Mouse (Mus musculus) cerebellum, adult 2 months (tissue): ENCODE measurements around the gene Ap5z1. TPM values are rescaled to one million over a fixed set of nuclear protein-coding genes. Genes with fewer than 3 reads are reported as not detected.

Source experiments
- DNase-seq, 2 experiments: peaks; one replicate each; pipeline ENCODE4 v3.0.0; 2021
- H3K27ac ChIP-seq: fragments of 200-500 bp; 2 replicates; pipeline ENCODE4 v1.5.1; 2012; ENCODE audit warnings: low read length, control low read depth, inconsistent platforms; ENCODE audit not compliant: insufficient read depth
- H3K27me3 ChIP-seq: fragments of 200-500 bp; 2 replicates; pipeline ENCODE4 v1.6.1; 2012; ENCODE audit warnings: inconsistent platforms, mild to moderate bottlenecking, low read length, moderate library complexity; ENCODE audit not compliant: control insufficient read depth, insufficient read depth
- H3K4me1 ChIP-seq: fragments of 200-500 bp; 2 replicates; pipeline ENCODE4 v1.6.1; 2011; ENCODE audit warnings: low read length; ENCODE audit not compliant: control insufficient read depth, insufficient read depth
- H3K4me3 ChIP-seq: fragments of 200-500 bp; replicated peaks from 2 replicates; pipeline ENCODE3; 2011; ENCODE audit warnings: mild to moderate bottlenecking, low read depth, low read length, control low read depth; ENCODE audit not compliant: insufficient read depth
- CTCF ChIP-seq: fragments of 200-500 bp; IDR thresholded peaks from 2 replicates; pipeline ENCODE4 v1.5.1; 2011; ENCODE audit warnings: low read depth, mild to moderate bottlenecking, control low read depth, low read length, moderate library complexity, borderline replicate concordance; ENCODE audit not compliant: insufficient read depth
- POLR2A ChIP-seq: fragments of 200-500 bp; IDR thresholded peaks from 2 replicates; pipeline ENCODE4 v1.6.1; 2011; ENCODE audit warnings: low read length, control low read depth, borderline replicate concordance; ENCODE audit not compliant: insufficient read depth
- WGBS: fragments of 180-500 bp; shearing (Covaris S2); methylation state at CpG from one replicate; pipeline ENCODE4 v1.1.7; 2018; 5-methylcytosine and 5-hydroxymethylcytosine counted together
- polyA plus RNA-seq: library from polyadenylated mRNA; depleted of rRNA; stranded (reverse); fragments of >200 nt; gene quantifications from 2 replicates; pipeline ENCODE4 v1.2.3, GENCODE M21; 2012

Gene Ap5z1
- polyA plus RNA-seq, 1 experiment, result 30.3 TPM

- TF ChIP-seq CTCF, result peak; percentile 65
- TF ChIP-seq POLR2A, result no peak
- no peak for DNase-seq
- Histone ChIP-seq H3K4me3 (no peak overlapping the region), H3K27ac (no peak overlapping the region), H3K4me1 (peaks cover under 1% of the 10 kb centered on the region; the same call in 1 of the 2 replicates), H3K27me3 (no peaks in the 10 kb centered on the region)
- 60% methylated on average over 2 of the region's 2 CpGs for WGBS
Observed at GRCm38 (mm10) chr5:142482512-142482911, 18.8 kb downstream of the Ap5z1 start.

DNA sequence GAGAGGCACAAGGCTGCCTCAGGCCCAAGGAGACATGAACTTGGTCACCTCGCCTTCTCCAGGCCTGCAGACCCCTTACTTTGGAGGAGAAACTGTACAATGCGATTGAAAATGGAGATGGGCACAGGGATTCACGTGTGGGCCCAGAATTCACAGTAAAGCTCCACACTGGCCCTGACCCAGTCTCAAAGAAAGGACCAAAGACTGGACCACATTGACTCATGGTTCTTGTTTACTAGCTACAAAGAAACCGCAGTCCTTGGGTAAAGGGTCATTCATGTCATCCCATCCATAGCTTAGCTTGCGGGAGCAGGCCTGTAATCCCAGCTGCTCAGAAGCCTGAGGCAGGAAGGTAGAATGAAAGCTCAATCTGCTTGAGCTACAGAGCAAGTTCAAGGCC lies 19.8 kb downstream of the Ap5z1 start:
- H3K27me3 ChIP-seq, result no peaks in the 10 kb centered on the region
- H3K4me1 ChIP-seq, result no peaks in the 10 kb centered on the region
- no peak for DNase-seq
- 89% methylated on average over 5 of the region's 5 CpGs for WGBS
- no peak for TF ChIP-seq CTCF
- H3K4me3 ChIP-seq, result no peak overlapping the region
- H3K27ac ChIP-seq, result no peak overlapping the region

DNA sequence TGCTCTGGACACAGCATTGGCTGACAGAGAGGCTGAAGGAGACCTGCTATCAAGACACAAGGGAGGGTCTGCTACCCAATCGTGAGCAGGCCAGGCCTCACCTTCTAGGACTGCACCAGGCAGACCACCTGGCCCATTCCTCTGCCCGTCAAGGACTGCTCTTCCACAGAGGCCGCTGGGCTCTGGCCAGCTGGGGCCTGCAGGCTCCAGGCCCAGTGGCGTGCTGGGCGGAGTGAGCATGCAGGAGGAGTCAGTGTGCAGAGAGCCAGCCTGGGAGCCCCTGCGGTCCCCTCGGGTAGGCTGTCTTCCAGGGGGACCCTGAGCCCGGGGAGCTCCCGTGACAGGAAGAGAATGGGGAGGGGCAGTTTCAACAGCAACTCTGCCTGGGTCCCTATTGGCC lies 22.9 kb downstream of the Ap5z1 start:
- Histone ChIP-seq H3K27me3 (no peaks in the 10 kb centered on the region), H3K27ac (no peak overlapping the region), H3K4me3 (no peak overlapping the region), H3K4me1 (no peaks in the 10 kb centered on the region)
- DNase-seq, result no peak
- TF ChIP-seq CTCF, result no peak
- no peak for TF ChIP-seq POLR2A
- WGBS, result 24% methylated on average over 9 of the region's 9 CpGs

GRCm38 (mm10) chr5:142489955-142490707 lies 26.4 kb downstream of the Ap5z1 start:
- Histone ChIP-seq H3K27me3 (no peaks in the 10 kb centered on the region), H3K27ac (no peak overlapping the region), H3K4me1 (peaks cover 12% of the 10 kb centered on the region), H3K4me3 (no peak overlapping the region)
- no peak for TF ChIP-seq POLR2A
- TF ChIP-seq CTCF, result no peak
- DNase-seq, result no peak
- 70% methylated on average over 9 of the region's 9 CpGs for WGBS

- Histone ChIP-seq H3K4me1 (peaks cover 15% of the 10 kb centered on the region), H3K4me3 (no peak overlapping the region), H3K27ac (no peak overlapping the region), H3K27me3 (no peaks in the 10 kb centered on the region)
- 88% methylated on average over 3 of the region's 3 CpGs for WGBS
- no peak for DNase-seq
- TF ChIP-seq CTCF (no peak), POLR2A (no peak)
Observed at GRCm38 (mm10) chr5:142493307-142493706, 29.6 kb downstream of the Ap5z1 start.

DNA sequence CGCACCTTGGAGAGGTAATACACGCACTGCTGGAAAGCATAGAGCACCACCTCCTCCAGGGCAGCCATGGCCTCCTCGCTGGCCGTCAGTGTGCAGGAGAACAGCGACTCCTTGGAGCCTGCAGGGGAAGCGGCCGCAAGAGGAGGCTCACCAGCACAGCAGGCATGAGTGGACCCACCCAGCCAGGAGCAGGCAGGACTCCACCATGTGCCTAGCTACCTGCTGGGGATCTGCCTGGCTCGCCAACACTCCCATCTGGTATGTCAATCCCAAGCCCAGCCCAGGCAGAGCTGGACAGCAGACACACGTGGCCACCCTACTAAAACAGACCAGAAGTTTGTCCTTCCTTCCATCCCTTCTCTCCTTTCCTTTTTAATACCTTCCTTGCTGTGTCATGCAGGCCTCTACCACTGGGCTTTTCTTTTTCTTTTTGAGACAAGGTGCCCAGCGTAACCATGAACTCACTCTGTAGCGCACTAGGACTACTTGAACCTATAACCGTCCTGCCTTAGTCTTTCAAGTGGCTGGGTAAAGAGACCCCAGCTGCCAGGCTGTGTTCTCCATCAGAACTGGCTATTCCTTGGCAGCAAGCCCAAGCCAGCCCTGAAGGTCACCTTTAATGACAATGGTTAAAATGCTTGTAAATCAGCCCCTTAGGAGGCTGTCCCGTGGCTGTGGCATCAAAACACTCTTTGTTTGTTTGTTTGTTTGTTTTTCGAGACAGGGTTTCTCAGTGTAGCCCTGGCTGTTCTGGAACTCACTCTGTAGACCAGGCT lies 31.8 kb downstream of the Ap5z1 start:
- H3K4me3 ChIP-seq, result no peak overlapping the region

GRCm38 (mm10) chr5:142498964-142499363 lies 35.2 kb downstream of the Ap5z1 start:
- Histone ChIP-seq H3K4me3 (no peak overlapping the region), H3K27ac (no peak overlapping the region), H3K27me3 (no peaks in the 10 kb centered on the region), H3K4me1 (peaks cover 19% of the 10 kb centered on the region)
- 56% methylated on average over 3 of the region's 3 CpGs for WGBS
- TF ChIP-seq POLR2A, result no peak
- TF ChIP-seq CTCF, result peak; percentile 81
- DNase-seq, result peak; percentile 47 to 55

More for the DNA sequence above, 31.8 kb downstream of the Ap5z1 start:
- 31% methylated on average over 14 of the region's 14 CpGs for WGBS
- 0 out of 2 replicates have a peak, but pooled peaks have one; percentile 22 for TF ChIP-seq CTCF
- no peak for TF ChIP-seq POLR2A
- Histone ChIP-seq H3K27ac (peak overlapping the region; percentile 23), H3K4me1 (peaks cover 15% of the 10 kb centered on the region), H3K27me3 (no peaks in the 10 kb centered on the region)
- DNase-seq, result peak; percentile 74 to 81

GRCm38 (mm10) chr5:142500918-142501317 lies 37.2 kb downstream of the Ap5z1 start:
- peaks cover 9% of the 10 kb centered on the region for H3K4me1 ChIP-seq
- TF ChIP-seq POLR2A (no peak), CTCF (no peak)
- no peak overlapping the region for H3K4me3 ChIP-seq
- DNase-seq, result no peak
- H3K27ac ChIP-seq, result no peak overlapping the region
- 87% methylated on average over 10 of the region's 10 CpGs for WGBS
- no peaks in the 10 kb centered on the region for H3K27me3 ChIP-seq

DNA sequence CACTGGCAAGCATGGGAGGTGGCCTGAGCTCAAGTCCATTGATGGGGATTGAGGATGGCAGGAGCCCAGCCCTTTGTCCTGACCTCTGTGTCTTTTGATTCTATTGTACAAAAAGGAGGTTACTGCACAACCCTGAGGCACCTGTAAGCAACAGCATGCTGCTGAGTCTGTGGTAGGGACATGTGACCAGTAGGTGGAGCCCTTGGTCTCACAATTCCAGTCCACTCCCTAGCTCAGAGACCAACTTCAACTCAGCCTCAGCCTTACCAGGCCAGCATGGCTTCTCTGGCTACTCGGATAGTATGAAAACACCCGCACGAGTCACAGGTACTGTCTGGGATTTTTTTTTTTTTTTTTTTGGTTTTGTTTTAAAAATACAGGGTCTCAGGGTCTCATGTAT lies 38.7 kb downstream of the Ap5z1 start:
- no peak overlapping the region for H3K27ac ChIP-seq

More for the DNA sequence above, 38.7 kb downstream of the Ap5z1 start:
- Histone ChIP-seq H3K4me3 (no peak overlapping the region), H3K27me3 (no peaks in the 10 kb centered on the region), H3K4me1 (peaks cover 24% of the 10 kb centered on the region)
- TF ChIP-seq POLR2A (no peak), CTCF (peak; percentile 98)
- WGBS, result 1% methylated on average over 3 of the region's 3 CpGs
- peak; percentile 89 to 90 for DNase-seq
